In genomic region chr7:66689620-66690360, GRCm38 (mm10) we compare ENCODE assay signal across 8 mouse cellular contexts. TPM values are rescaled to one million over a fixed set of nuclear protein-coding genes. Genes with fewer than 3 reads are reported as not detected.
A peak's percentile ranks its signal among the peaks of the same experiment; 100 is the strongest.
DNase-seq lines count a peak whose midpoint lies in the region; ATAC-seq and TF ChIP-seq lines count a peak whose summit lies in the region.

TSS of gene Lins1 (plus strand) at chr7:66689889.

- H3K4me3 ChIP-seq in hindbrain, embryonic 10.5 days, result peak within 1 kb of the TSS; percentile 88
- peak within 1 kb of the TSS; percentile 70 for H3K4me3 ChIP-seq in lung, postnatal 0 days (ENCODE audit: low read depth, low read length)

- peaks cover 19% of the 10 kb centered on the region for H3K4me1 ChIP-seq in hindbrain, embryonic 10.5 days (replicated peaks)
- H3K4me1 ChIP-seq in lung, postnatal 0 days (ENCODE audit: insufficient read depth, low read depth, low read length), result peaks cover 2% of the 10 kb centered on the region; the same call in 1 of the 2 replicates

- peak; percentile 100 for ATAC-seq in frontal cortex, adult (ENCODE audit: low TSS enrichment)
- ATAC-seq in lung, postnatal 0 days, result peak; percentile 99

- H3K36me3 ChIP-seq in hindbrain, embryonic 10.5 days, result 0 out of 2 replicates have a peak, but pooled peaks cover 13% of the 10 kb centered on the region
- no peaks in the 10 kb centered on the region for H3K36me3 ChIP-seq in lung, postnatal 0 days (ENCODE audit: insufficient read depth, low read length)

- no peaks in the 10 kb centered on the region for H3K9me3 ChIP-seq in hindbrain, embryonic 10.5 days
- no peaks in the 10 kb centered on the region for H3K9me3 ChIP-seq in lung, postnatal 0 days (ENCODE audit: low read length)

- peak within 1 kb of the TSS; percentile 80 for H3K4me2 ChIP-seq in lung, postnatal 0 days (replicated peaks; ENCODE audit: low read depth, low read length)

- DNase-seq in MN1 (ENCODE audit: low spot score), result peak; percentile 98
- DNase-seq in cerebellum, adult 9-10 months, result peak; percentile 99
- DNase-seq in hindbrain, embryonic 10.5 days (ENCODE audit: low spot score), result peak; percentile 100
- DNase-seq in layer of hippocampus, adult 9-11 months, result peak; percentile 100
- peak; percentile 100 for DNase-seq in lung, postnatal 0 days (ENCODE audit: low spot score)
- peak; percentile 83 for DNase-seq in ovary, postnatal 14 days (ENCODE audit: low spot score)
- peak; percentile 99 for DNase-seq in thymus, postnatal 14 days

- H3K27ac ChIP-seq in hindbrain, embryonic 10.5 days, result peak within 1 kb of the TSS; percentile 97
- peak within 1 kb of the TSS; percentile 90 for H3K27ac ChIP-seq in lung, postnatal 0 days (ENCODE audit: low read length)

- H3K27me3 ChIP-seq in hindbrain, embryonic 10.5 days (ENCODE audit: insufficient read depth, poor library complexity, severe bottlenecking), result no peaks in the 10 kb centered on the region
- H3K27me3 ChIP-seq in lung, postnatal 0 days (replicated peaks; ENCODE audit: insufficient read depth, low read length), result no peaks in the 10 kb centered on the region

- TF ChIP-seq CTCF in lung, postnatal 0 days (IDR thresholded peaks at IDR 0.05), result peak; percentile 67

- TF ChIP-seq EP300 in lung, postnatal 0 days (IDR thresholded peaks at IDR 0.05), result no peak

- H3K9ac ChIP-seq in lung, postnatal 0 days (replicated peaks; ENCODE audit: low read depth), result peak within 1 kb of the TSS; percentile 65

- WGBS in hindbrain, embryonic 10.5 days, result under 1% methylated on average over 52 of the region's 52 CpGs
- WGBS in lung, postnatal 0 days, result under 1% methylated on average over 50 of the region's 52 CpGs

RNA-seq across cellular contexts. Expression of gene Lins1, which starts in this region (rescaled TPM):
- 20.0 and 23.7 TPM in 2 replicates for polyA plus RNA-seq in hindbrain, embryonic 10.5 days (2016; fragmentation: Nextera tagmentation; extraction: Ambion mirVana)
- 7.0 and 8.7 TPM in 2 replicates for polyA plus RNA-seq in lung, postnatal 0 days (2015; fragmentation: Nextera tagmentation; extraction: Ambion mirVana)

Comparison
In these comparisons a context has a peak if more than half of its experiments do, and no peak if none do; other contexts are left out.
1. Peak in every context shown above with its lines: DNase-seq, ATAC-seq, H3K4me3 ChIP-seq and H3K27ac ChIP-seq.